Mouse (Mus musculus) ES-E14 (cell line): ENCODE measurements around the gene Gm27021. TPM values are rescaled to one million over a fixed set of nuclear protein-coding genes. Genes with fewer than 3 reads are reported as not detected.

Experiments
- DNase-seq: peaks from one replicate; pipeline ENCODE4 v3.0.0-alpha.2; 2013; ENCODE audit warnings: low read depth, low spot score
- H3K27ac ChIP-seq: 2 replicates; pipeline ENCODE4 v1.5.1; 2012; ENCODE audit warnings: low read depth, mild to moderate bottlenecking, low read length, moderate library complexity, mixed read lengths; ENCODE audit not compliant: poor library complexity, insufficient read depth, severe bottlenecking
- H3K36me3 ChIP-seq: 2 replicates; pipeline ENCODE4 v1.6.1; 2012; ENCODE audit warnings: mild to moderate bottlenecking, low read length, moderate library complexity, mixed read lengths; ENCODE audit not compliant: control insufficient read depth, poor library complexity, insufficient read depth, severe bottlenecking
- H3K4me1 ChIP-seq, 2 experiments: fragments of 150-350 bp in 1 of 2; sonication (generic) in 1 of 2; 2 replicates each; pipeline ENCODE4 v1.6.1; 2012; ENCODE audit warnings: low read length in 2 of 2, mild to moderate bottlenecking in 1 of 2, mixed read lengths in 1 of 2; ENCODE audit not compliant: control insufficient read depth in 2 of 2, insufficient read depth in 2 of 2, poor library complexity in 1 of 2
- H3K4me3 ChIP-seq, 2 experiments: fragments of 150-350 bp in 1 of 2; sonication (generic) in 1 of 2; 2 replicates each; pipeline ENCODE4 v1.5.1; 2012; ENCODE audit warnings: low read length in 2 of 2, low read depth in 1 of 2, mild to moderate bottlenecking in 1 of 2, mixed read lengths in 1 of 2; ENCODE audit not compliant: insufficient read depth in 1 of 2, poor library complexity in 1 of 2, severe bottlenecking in 1 of 2
- H3K9ac ChIP-seq: 2 replicates; pipeline ENCODE4 v1.6.1; 2012; ENCODE audit warnings: low read depth, mild to moderate bottlenecking, low read length, mixed read lengths; ENCODE audit not compliant: poor library complexity, insufficient read depth, severe bottlenecking
- H3K9me3 ChIP-seq: fragments of 150-350 bp; sonication (generic); 2 replicates; pipeline ENCODE4 v1.6.1; 2012; ENCODE audit warnings: low read depth, mild to moderate bottlenecking, low read length; ENCODE audit not compliant: control insufficient read depth, insufficient read depth
- CHD2 ChIP-seq: IDR thresholded peaks from 2 replicates; pipeline ENCODE4 v1.6.1; 2014; ENCODE audit warnings: mild to moderate bottlenecking, low read depth, low read length, inconsistent platforms
- HCFC1 ChIP-seq: IDR thresholded peaks from 2 replicates; pipeline ENCODE4 v1.6.1; 2012; ENCODE audit warnings: low read length, inconsistent platforms, borderline replicate concordance; ENCODE audit not compliant: insufficient read depth
- MAFK ChIP-seq: IDR thresholded peaks from 2 replicates; pipeline ENCODE4 v1.6.1; 2014; ENCODE audit warnings: mild to moderate bottlenecking, low read depth, low read length, inconsistent platforms; ENCODE audit not compliant: insufficient read depth
- ZC3H11A ChIP-seq: IDR thresholded peaks from 2 replicates; pipeline ENCODE4 v1.6.1; 2012; ENCODE audit warnings: low read depth, mild to moderate bottlenecking, inconsistent platforms, low read length, borderline replicate concordance
- ZNF384 ChIP-seq: IDR thresholded peaks from 2 replicates; pipeline ENCODE4 v1.6.1; 2012; ENCODE audit warnings: low read depth, low read length, inconsistent platforms
- in situ Hi-C, 2 experiments: fragments of 600-800 bp; cut with MboI; formaldehyde crosslinking; loops; one replicate each; pipeline ENCODE4 v1.15.1; 2025; ENCODE audit warnings: low sequenced_read_pairs in 2 of 2, inconsistent platforms in 1 of 2; ENCODE audit not compliant: unreplicated experiment in 2 of 2
- total RNA-seq: library from RNA; depleted of rRNA; stranded (reverse); fragments of 300-350 nt; gene quantifications from 2 replicates; pipeline ENCODE4 v1.2.3, GENCODE M21; 2012; rRNA removed

The Gm27021 gene
- total RNA-seq, 1 experiment: 0.49 TPM

- Histone ChIP-seq H3K9me3 (no peaks in the 10 kb centered on the region), H3K4me3 (no peak overlapping the region), H3K27ac (no peak overlapping the region), H3K4me1 (peaks cover 2 to 55% of the 10 kb centered on the region in 2 experiments; a peak in 3 of 4 replicates), H3K9ac (no peak overlapping the region), H3K36me3 (peaks cover 62% of the 10 kb centered on the region)
- DNase-seq: no peak
- TF ChIP-seq CHD2 (no peak), HCFC1 (no peak), ZC3H11A (no peak), MAFK (no peak), ZNF384 (no peak)
- in situ Hi-C loops: no loop called here
Observed at GRCm38 (mm10) chr8:120560535-120560934, 107.3 kb downstream of the Gm27021 start.

GRCm38 (mm10) chr8:120559654-120560053 lies 108.2 kb downstream of the Gm27021 start:
- no peak overlapping the region for H3K9ac ChIP-seq
- no peak overlapping the region for H3K27ac ChIP-seq
- in situ Hi-C loops: no loop called here
- peaks cover 0 to 54% of the 10 kb centered on the region in 2 experiments; a peak in 3 of 4 replicates for H3K4me1 ChIP-seq
- H3K36me3 ChIP-seq: peaks cover 60% of the 10 kb centered on the region
- no peak overlapping the region for H3K4me3 ChIP-seq
- no peak for DNase-seq
- TF ChIP-seq MAFK (no peak), ZNF384 (no peak), HCFC1 (no peak), ZC3H11A (no peak), CHD2 (no peak)
- no peaks in the 10 kb centered on the region for H3K9me3 ChIP-seq

Other genes starting within 250 kb of the Gm27021 start
- gene Gins2, start 78.8 kb downstream of the Gm27021 start, total RNA-seq: 47.0 and 56.2 TPM in 2 replicates
- gene 1190005I06Rik, start 20.4 kb downstream of the Gm27021 start, total RNA-seq: 21.8 and 24.7 TPM in 2 replicates
- 1,965 and 2,746 TPM in 2 replicates for gene Cox4i1, start 143 bp upstream of the Gm27021 start, total RNA-seq
- gene Emc8, start 494 bp upstream of the Gm27021 start, total RNA-seq: 328 and 332 TPM in 2 replicates
- 0.74 and 1.2 TPM in 2 replicates for gene Irf8, start 68.3 kb upstream of the Gm27021 start, total RNA-seq